Mouse (Mus musculus): ENCODE measurements around the gene H2-Eb1.

H2-Eb1 gene

GRCm38 (mm10) chr17:34286501-34286900 is 19.2 kb upstream of the H2-Eb1 start:
- in situ Hi-C loops (cut with MboI; ENCODE audit: low pct_unique_long_range_greater_than_20kb in 1 of 2, low sequenced_read_pairs in 2 of 2, unreplicated experiment in 1 of 2): no loop called here

GRCm38 (mm10) chr17:34286999-34287398 is 18.7 kb upstream of the H2-Eb1 start:
- in situ Hi-C loops (cut with MboI; ENCODE audit: low pct_unique_long_range_greater_than_20kb in 1 of 2, low sequenced_read_pairs in 2 of 2, unreplicated experiment in 1 of 2): no loop called here

GRCm38 (mm10) chr17:34287648-34288047 is 18.0 kb upstream of the H2-Eb1 start, which contains the start of gene H2-Aa:
Gene H2-Aa (minus strand): TSS chr17:34287823.
- in situ Hi-C loops (cut with MboI; ENCODE audit: low pct_unique_long_range_greater_than_20kb in 1 of 2, low sequenced_read_pairs in 2 of 2, unreplicated experiment in 1 of 2): no loop called here

GRCm38 (mm10) chr17:34288131-34288530 is 17.5 kb upstream of the H2-Eb1 start:
- in situ Hi-C loops (cut with MboI; ENCODE audit: low pct_unique_long_range_greater_than_20kb in 1 of 2, low sequenced_read_pairs in 2 of 2, unreplicated experiment in 1 of 2): no loop called here

DNA sequence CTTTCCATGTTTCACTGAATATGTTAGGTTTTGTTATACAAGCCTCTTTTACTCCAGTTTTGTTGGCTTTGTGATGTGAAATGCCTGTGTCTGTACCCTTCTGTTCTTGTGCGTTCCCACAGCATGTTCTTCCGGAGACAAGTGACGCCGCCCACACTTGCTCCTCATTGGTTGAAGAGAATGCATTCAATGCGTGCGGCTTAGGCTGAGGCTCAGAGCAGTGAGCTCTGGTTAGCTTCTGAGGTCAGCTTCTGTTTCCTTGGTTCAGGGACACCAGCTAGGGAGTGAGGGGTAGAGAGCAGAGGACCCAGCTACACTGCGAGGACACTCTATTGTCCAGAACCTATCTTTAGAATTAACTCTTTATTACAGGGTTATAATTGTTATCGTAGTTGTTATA is 14.1 kb upstream of the H2-Eb1 start:
- in situ Hi-C loops (cut with MboI; ENCODE audit: low pct_unique_long_range_greater_than_20kb in 1 of 2, low sequenced_read_pairs in 2 of 2, unreplicated experiment in 1 of 2): no loop called here

- in situ Hi-C loops (cut with MboI; ENCODE audit: low pct_unique_long_range_greater_than_20kb in 1 of 2, low sequenced_read_pairs in 2 of 2, unreplicated experiment in 1 of 2): no loop called here
These were observed 13.1 kb upstream of the H2-Eb1 start for GRCm38 (mm10) chr17:34292570-34292969.

DNA sequence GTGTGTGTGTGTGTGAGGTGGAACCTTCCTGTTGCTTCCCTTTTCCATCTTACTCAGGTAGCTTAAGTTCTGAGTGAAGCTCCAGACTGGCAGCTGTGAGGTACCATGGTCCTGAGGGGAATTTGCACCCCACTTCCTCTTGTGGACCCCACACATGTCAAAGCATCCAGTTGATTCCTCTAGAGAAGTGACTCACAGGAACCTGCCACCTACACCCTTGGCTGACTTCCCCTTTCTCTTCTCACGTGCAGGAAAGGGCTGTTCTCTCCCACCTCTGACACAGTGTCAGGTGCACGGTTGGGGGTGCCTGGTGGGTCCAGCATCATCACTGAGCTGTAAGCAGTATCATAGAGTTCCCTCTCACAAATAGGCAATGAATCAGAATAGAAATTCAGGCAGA is 12.1 kb upstream of the H2-Eb1 start:
- in situ Hi-C loops (cut with MboI; ENCODE audit: low pct_unique_long_range_greater_than_20kb in 1 of 2, low sequenced_read_pairs in 2 of 2, unreplicated experiment in 1 of 2): no loop called here

GRCm38 (mm10) chr17:34294249-34294648 is 11.4 kb upstream of the H2-Eb1 start:
- in situ Hi-C loops (cut with MboI; ENCODE audit: low pct_unique_long_range_greater_than_20kb in 1 of 2, low sequenced_read_pairs in 2 of 2, unreplicated experiment in 1 of 2): no loop called here

GRCm38 (mm10) chr17:34295307-34295706 is 10.4 kb upstream of the H2-Eb1 start:
- in situ Hi-C loops (cut with MboI; ENCODE audit: low pct_unique_long_range_greater_than_20kb in 1 of 2, low sequenced_read_pairs in 2 of 2, unreplicated experiment in 1 of 2): no loop called here

- in situ Hi-C loops (cut with MboI; ENCODE audit: low pct_unique_long_range_greater_than_20kb in 1 of 2, low sequenced_read_pairs in 2 of 2, unreplicated experiment in 1 of 2): no loop called here
These were observed 9.5 kb upstream of the H2-Eb1 start for GRCm38 (mm10) chr17:34295891-34296794.

DNA sequence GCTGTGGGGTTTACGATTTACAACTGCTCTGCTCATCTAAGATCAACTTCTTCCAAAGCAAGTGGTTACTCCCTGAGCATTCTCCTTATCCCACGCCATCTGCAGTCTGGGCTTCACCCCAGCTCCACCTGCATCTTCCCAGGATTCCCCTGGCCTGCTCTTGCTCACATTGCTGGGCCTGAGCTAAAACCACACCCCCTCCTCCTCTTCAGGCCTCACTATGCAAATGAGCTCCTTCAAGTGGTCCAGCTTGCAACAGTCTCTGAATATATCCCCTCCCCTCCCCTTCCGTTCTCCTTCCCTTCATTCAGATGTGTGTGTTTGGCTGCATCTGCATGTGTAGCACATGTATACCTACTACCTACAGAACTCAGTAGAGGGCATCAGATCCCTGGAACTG is 6.3 kb upstream of the H2-Eb1 start:
- in situ Hi-C loops (cut with MboI; ENCODE audit: low pct_unique_long_range_greater_than_20kb in 1 of 2, low sequenced_read_pairs in 2 of 2, unreplicated experiment in 1 of 2): no loop called here

- in situ Hi-C loops (cut with MboI; ENCODE audit: low pct_unique_long_range_greater_than_20kb in 1 of 2, low sequenced_read_pairs in 2 of 2, unreplicated experiment in 1 of 2): no loop called here
These were observed 5.6 kb upstream of the H2-Eb1 start for GRCm38 (mm10) chr17:34300071-34300470.

GRCm38 (mm10) chr17:34300691-34301566 is 4.7 kb upstream of the H2-Eb1 start:
- in situ Hi-C loops (cut with MboI; ENCODE audit: low pct_unique_long_range_greater_than_20kb in 1 of 2, low sequenced_read_pairs in 2 of 2, unreplicated experiment in 1 of 2): no loop called here

DNA sequence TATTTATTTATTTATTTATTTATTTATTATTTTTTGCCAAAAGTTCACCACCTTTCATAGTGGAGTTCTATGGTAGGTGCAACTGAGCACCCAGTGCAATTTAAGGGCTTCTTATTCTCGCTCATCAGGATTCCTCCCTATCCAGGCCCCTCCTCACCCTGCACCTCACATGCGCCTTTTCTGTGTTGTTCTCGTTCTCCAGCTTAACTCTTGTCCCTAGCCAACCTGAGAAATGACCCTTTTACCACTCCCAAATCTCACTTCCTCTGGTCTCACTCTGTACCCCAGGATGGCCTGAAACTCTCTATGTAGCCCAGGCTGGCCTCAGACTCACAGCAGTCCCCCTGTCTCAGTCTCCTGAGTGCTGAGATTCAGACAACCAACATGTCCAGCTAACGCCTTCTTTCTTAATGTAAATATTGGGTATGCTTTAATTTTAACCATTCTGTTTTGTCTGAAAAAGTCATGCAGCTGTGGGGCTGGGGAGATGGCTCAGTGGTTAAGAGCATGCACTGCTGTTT is 3.9 kb upstream of the H2-Eb1 start:
- in situ Hi-C loops (cut with MboI; ENCODE audit: low pct_unique_long_range_greater_than_20kb in 1 of 2, low sequenced_read_pairs in 2 of 2, unreplicated experiment in 1 of 2): no loop called here

DNA sequence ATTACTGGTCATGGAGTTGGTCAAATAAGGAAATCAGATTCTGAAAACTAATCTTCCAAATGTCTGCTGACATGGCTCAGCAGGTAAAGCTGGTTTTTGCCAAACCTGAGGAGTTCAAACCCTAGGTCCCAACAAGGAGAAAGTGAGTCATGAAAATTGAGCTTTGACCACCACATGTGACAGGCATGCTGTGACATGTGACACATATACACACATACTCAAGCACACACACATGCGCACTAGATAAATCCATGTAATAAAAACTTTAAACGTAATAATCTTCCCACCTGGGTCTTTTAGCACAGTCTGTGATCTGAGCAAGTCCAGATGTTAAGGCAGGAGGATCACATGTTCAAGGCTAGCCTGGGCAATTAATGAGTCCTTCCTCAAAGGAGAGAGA is 1.9 kb upstream of the H2-Eb1 start:
- in situ Hi-C loops (cut with MboI; ENCODE audit: low pct_unique_long_range_greater_than_20kb in 1 of 2, low sequenced_read_pairs in 2 of 2, unreplicated experiment in 1 of 2): no loop called here

DNA sequence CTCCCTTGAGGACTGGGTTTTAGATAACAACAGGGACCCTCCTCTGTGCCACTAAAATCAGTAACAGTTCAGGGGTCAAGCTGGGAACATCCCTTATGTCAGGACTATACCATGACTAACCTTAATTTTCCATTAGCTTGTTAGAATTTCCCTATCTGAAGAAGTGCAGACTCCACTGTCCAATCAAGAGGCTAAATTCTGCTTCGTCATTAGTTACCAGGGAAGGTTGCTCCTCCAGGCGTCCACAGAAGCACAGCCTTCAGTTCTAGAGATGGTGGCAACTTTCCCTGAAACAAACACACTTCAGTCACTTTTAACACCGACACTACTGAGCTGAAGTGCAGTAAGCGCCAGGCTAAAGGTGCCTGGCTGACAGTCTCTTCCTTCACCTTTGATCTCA is 916 bp upstream of the H2-Eb1 start:
- in situ Hi-C loops (cut with MboI; ENCODE audit: low pct_unique_long_range_greater_than_20kb in 1 of 2, low sequenced_read_pairs in 2 of 2, unreplicated experiment in 1 of 2): no loop called here

- in situ Hi-C loops (cut with MboI; ENCODE audit: low pct_unique_long_range_greater_than_20kb in 1 of 2, low sequenced_read_pairs in 2 of 2, unreplicated experiment in 1 of 2): no loop called here
These were observed 740 bp downstream of the H2-Eb1 start for GRCm38 (mm10) chr17:34306407-34306806.

DNA sequence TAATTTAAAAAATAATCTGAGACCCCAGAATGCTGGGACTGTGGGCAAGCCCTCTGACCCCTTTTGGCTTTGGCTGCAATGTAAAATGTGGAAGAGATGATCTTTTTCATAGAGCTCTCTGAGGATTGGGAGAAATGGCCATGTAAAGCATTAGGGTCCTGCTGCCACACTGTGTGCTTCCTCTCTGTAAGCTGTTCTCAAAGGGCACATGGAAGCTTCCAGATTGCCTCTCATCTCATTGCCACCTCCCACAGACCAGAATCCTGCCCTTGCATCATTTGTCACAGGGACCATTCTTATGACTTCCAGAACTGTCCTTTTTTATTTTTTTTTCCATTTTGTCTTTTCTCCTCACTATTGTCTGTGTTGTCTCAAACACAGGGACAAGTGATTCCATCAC is 1.5 kb downstream of the H2-Eb1 start:
- in situ Hi-C loops (cut with MboI; ENCODE audit: low pct_unique_long_range_greater_than_20kb in 1 of 2, low sequenced_read_pairs in 2 of 2, unreplicated experiment in 1 of 2): no loop called here

- in situ Hi-C loops (cut with MboI; ENCODE audit: low pct_unique_long_range_greater_than_20kb in 1 of 2, low sequenced_read_pairs in 2 of 2, unreplicated experiment in 1 of 2): no loop called here
These were observed 2.5 kb downstream of the H2-Eb1 start for GRCm38 (mm10) chr17:34308161-34308560.

Data from mouse embryonic stem cell (cell line).